Mouse (Mus musculus): ENCODE measurements around the gene Lmntd1.

DNA sequence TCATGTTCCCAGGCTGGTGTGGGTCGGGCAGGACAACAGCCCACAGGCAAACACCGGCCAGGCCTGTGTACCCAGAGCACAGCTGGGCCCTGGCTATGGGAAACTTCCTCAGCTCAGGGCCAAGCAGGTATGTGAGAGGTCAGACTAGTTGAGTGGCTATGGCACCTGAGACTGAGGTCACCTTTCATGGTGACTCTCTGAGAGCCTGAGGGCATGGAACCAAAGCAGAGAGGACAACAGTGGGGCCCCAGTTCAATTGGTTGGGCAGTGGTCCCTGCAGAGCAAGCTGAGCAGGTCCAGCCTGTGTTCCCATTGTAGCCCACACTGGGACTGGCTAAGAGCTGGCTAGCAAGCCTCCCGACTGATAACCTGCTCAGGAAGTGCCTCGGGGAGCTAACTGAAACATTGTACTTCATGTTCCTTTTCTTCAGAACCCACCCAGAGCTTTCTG, 135.3 kb downstream of the Lmntd1 start:
- TF ChIP-seq POLR2A (IDR thresholded peaks at IDR 0.05; ENCODE audit: control insufficient read depth, extremely low read depth, insufficient read depth, low read length, poor library complexity) (no peak), CTCF (IDR thresholded peaks at IDR 0.05; ENCODE audit: borderline replicate concordance, control insufficient read depth, extremely low read depth, insufficient read depth, low read length, poor library complexity) (no peak)
